Mouse (Mus musculus) urinary bladder, postnatal 25 days (tissue): ENCODE results near the gene Pabpn1.
"Not testable (repeated sequence)": the region's sequence is repeated elsewhere in the genome, so short reads cannot be mapped to it uniquely, and the experiment has no call there.

Experiments used
- DNase-seq: peaks from one replicate; pipeline ENCODE4 v3.0.0; 2022; ENCODE audit warnings: low spot score

Gene Pabpn1

DNA sequence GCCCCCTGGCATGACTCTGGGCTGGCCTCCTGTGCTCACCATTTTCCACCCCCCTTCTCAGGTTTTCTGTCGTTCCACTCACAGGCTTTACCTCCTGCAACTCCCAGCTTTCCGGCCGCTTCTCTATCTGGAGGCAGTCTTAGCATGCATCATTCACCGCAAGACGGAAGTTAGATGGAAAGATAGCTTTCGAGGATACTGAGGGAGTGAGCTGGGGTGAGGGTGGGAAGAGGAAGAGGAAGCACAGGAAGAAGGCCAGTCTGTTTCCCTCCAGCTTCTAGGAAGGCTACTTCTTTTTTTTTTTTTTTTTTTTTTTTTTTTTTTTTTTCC is 44.5 kb downstream of the Pabpn1 start:
- DNase-seq, result no peak

DNA sequence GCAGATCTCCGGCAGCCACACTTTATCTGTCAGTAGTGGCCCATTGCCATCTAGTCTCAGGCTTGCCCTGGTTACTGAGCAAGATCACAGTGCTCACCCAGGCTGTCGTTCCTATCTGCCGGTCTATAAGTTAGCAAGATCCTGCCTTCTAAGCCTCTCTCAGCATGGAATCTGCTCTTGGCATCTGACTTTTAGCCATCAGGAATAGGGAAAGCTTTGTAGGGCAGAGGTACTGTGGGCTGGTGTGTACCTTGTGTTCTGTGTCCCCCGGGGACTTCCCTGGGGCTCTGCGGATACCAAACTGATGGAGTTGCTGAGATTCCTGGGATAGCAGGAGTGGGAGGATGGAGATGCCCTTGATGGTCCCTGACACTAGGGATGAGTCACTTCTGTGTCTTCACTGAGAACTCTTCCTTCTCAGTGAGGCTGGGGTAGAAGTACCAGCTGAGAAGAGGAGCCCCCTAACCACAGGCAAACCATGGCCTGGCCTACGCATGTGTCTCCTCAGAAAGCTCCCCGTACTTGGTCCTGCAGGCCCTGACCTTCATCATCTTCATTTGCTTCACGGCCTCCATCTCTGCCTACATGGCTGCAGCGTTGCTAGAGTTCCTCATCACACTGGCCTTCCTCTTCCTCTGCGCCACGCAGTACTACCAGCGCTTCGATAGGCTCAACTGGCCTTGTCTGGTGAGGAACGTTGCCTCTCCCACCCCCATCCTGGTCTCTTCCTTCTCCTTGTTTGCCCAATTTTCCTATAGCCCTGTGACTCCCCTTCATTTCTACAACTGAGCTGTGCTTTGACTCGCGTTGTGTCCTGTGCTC is 45.3 kb downstream of the Pabpn1 start:
- no peak for DNase-seq

DNA sequence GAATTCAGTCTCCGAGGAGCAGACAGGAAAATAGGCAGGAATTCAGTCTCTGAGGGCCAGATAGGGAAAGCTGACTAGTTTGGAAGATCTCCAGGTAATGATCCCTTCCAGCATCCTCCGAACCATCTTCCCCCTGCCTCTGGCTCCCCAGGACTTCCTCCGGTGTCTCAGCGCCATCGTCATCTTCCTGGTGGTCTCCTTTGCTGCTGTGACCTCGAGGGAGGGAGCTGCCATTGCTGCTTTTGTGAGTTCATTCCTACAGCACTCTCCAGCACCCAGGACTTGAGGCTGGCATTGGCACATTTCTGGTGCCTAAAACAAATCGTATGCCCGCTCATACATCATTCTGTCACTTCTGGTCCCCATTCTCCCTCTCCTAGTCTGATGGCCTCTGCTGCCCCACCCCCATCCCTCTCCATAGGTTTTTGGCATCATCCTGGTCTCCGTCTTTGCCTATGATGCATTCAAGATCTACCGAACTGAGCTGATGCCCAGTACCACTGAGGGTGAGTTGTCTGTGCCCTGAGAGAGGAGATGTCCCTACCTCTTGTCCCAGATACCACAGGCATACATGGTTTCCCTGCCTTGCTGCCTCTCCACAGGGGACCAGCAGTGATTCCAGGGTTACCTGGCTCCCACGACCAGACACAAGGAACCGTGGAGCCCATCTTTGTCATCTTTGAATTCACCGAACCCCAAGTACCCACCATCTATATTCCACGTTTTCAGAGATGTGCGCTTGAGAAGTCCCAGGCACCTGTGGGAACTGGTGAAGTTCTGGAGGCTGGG is 46.3 kb downstream of the Pabpn1 start:
- DNase-seq, result no peak

GRCm38 (mm10) chr14:54939434-54940175 is 47.3 kb downstream of the Pabpn1 start:
- peak; percentile 73 for DNase-seq

DNA sequence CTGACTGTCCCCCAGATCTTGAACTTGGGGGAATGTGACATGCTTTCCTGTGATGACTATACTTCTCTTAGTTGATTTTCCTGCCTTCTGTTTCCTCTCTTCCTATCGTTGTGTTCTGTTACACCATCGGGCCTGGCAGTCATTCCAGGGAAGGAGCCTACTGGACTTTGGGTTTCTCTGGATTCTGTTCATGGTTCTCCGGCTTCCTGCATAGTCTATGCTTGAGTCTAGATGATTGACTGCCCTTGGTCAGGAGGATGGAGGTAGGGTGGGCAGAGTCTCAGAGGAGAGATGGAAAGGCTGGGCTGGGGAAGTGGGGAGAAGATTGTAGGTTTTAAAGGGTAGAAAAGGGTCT is 47.9 kb downstream of the Pabpn1 start:
- DNase-seq, result no peak

DNA sequence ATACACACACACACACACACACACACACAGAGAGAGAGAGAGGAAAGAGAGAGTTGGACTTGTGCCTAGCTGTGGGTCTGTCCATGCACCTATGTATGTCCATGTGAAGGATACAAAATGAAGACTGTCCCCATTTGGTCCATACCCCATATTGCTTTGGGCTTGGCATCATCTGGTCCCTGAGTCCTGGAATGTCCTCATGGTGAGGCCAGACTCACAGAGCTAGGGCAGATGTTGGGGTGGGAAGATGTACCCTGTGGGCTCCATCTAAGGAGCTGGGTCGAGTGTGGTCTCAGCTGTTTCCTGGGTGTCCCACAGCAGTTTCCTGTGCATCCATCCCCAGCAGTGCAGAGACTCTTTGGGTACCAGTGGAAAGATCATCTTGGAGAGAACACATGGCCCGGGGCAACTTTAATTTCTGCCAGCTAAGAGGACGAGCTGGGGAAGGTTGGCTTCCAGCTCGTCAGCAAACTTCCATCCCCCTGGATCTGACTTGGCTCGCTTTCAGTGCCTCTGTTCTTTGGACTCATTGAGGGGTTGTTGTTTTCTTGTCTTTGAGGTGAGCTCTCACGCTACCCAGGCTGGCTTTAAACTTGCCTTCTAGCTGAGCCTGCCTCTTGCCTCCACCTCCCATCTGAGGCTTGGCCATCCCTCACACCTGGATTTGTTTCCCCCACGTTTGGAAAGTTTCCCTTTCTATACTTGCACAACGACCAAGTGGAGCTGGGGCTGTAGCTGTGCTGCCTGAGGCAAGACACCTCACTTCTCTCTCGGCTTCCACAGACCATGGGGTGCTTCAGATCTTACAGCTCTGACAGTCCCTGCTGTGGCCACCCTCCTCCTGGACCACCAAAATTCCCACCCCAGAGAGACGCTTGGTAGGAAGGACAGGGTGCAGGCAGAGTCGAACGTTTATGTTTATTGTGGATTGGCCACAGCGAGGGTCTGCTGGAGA is 49.0 kb downstream of the Pabpn1 start:
- no peak for DNase-seq

GRCm38 (mm10) chr14:54942479-54942878 is 50.2 kb downstream of the Pabpn1 start:
- DNase-seq, result no peak

- DNase-seq, result no peak
Observed at GRCm38 (mm10) chr14:54943971-54944370, 51.7 kb downstream of the Pabpn1 start.

GRCm38 (mm10) chr14:54944939-54945338 is 52.6 kb downstream of the Pabpn1 start:
- DNase-seq, result no peak

DNA sequence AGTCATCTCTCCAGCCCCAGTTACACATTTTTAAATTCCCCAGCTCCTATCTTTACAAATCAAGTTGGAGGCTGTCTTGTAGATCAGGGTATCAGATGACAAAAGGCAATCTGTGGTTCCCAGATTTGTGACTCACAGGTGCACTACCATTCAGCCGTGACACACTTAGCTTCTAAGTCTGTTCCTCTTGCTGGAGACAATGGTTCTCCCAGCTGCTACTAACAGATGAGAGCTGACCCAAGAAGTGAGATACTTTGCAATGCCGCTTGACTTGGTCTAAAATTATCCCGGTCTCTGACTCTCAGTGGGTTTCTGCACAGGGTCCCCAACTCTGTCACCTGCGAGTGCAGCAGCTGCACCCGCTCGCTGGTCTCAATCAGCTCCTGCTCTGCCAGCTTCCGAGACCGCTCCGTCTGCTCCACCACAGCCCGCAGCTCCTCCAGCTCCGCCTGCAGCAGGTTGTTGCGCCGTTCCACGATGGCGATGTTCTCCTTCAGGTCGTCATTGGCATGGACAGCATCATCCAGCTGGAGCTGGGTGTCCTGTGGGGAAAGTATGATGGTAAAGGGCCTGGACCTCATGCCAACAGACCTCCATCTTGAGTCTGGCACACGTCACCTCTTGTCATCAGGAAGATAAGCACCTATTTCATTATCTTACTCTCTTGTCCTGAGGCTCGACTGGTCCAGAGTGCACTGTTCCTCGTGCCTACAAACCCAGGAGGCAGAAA is 53.8 kb downstream of the Pabpn1 start:
- DNase-seq, result no peak

GRCm38 (mm10) chr14:54947008-54947407 is 54.7 kb downstream of the Pabpn1 start:
- DNase-seq, result not testable (repeated sequence)
